Mouse (Mus musculus): Measurements from ENCODE around the gene Rhebl1. TPM values are rescaled to one million over a fixed set of nuclear protein-coding genes. Genes with fewer than 3 reads are reported as not detected.

Gene Rhebl1
- polyA plus RNA-seq, 1 experiment from 2014 or later: 9.5 TPM

DNA sequence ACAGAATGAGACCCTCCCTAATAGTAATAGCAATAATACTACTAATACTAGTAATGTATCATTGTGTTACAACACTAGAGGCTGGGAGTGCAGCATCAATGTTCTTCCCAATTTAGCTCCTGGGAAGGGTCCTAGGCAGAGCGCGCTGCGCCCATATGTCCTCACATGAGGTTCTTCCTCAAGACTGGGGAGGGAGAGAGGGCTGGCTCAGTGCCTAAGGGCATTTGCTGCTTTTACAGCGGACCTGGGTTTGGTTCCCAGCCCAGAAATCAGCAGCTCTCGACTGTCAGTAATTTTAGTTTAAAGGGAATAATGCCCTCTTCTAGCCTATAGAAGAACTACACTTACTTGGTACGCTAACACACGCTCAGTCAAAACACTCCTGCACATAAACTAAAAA lies 6.8 kb downstream of the Rhebl1 start:
- 76% methylated on average over 7 of the region's 7 CpGs for whole genome bisulfite sequencing
- peaks cover 15% of the 10 kb centered on the region for H3K27me3 ChIP-seq (replicated peaks; ENCODE audit: control insufficient read depth, insufficient read depth, low read length)

DNA sequence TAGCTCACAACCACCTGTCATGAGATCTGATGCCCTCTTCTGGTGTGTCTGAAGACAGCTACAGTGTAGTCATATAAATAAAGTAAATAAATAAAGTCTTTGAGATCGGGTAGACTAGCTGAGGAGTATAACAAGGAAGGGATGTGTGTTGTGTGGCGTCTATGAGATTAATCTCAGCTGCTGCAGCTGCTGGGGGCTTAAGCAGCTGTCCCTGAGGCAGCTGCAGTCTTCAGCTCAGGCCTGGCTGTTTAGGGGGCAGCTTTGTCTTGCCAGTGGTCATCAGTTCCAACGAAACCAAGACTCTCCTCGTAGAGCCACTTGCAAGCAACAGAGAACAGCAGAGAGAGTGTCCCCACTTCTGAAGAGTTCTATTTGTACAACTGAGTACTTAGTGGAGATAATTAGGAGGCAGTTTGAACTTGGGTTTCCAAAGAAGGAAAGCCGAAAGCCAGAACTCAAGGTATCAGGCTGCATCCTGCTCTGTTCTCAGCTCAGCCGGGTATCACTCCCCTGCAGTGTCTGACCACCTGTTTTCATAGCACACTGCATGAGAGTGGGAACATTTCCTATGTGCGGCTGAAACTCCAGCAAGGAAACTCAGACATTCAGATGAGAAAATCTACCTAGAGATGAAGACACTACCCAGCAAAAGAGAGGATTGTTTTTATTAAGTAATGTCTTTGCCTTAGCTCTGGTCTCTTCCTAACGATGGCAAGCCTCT lies 7.5 kb downstream of the Rhebl1 start:
- no peak for DNase-seq (ENCODE audit: low spot score)
- 57% methylated on average over 8 of the region's 8 CpGs for WGBS
- H3K36me3 ChIP-seq (ENCODE audit: control insufficient read depth, insufficient read depth, low read length): no peaks in the 10 kb centered on the region
- no peak overlapping the region for H3K4me2 ChIP-seq (ENCODE audit: low read length)
- H3K4me3 ChIP-seq (ENCODE audit: low read depth, low read length): no peak overlapping the region
- H3K9me3 ChIP-seq (ENCODE audit: control insufficient read depth, low read length): no peaks in the 10 kb centered on the region
- H3K27me3 ChIP-seq (replicated peaks; ENCODE audit: control insufficient read depth, insufficient read depth, low read length): peaks cover 10% of the 10 kb centered on the region
- H3K4me1 ChIP-seq (replicated peaks; ENCODE audit: control insufficient read depth, insufficient read depth, low read length): no peaks in the 10 kb centered on the region
- ATAC-seq (replicated peaks; ENCODE audit: low FRiP score, low TSS enrichment, low read depth): no peak
- H3K9ac ChIP-seq (ENCODE audit: low read length): no peak overlapping the region
- no peak overlapping the region for H3K27ac ChIP-seq (ENCODE audit: low read depth)

More for the DNA sequence above, 6.8 kb downstream of the Rhebl1 start:
- no peak overlapping the region for H3K27ac ChIP-seq (ENCODE audit: low read depth)
- DNase-seq (ENCODE audit: low spot score) (no peak), ATAC-seq (replicated peaks; ENCODE audit: low FRiP score, low TSS enrichment, low read depth) (no peak)
- no peaks in the 10 kb centered on the region for H3K9me3 ChIP-seq (ENCODE audit: control insufficient read depth, low read length)
- H3K4me2 ChIP-seq (ENCODE audit: low read length): no peak overlapping the region
- no peaks in the 10 kb centered on the region for H3K36me3 ChIP-seq (ENCODE audit: control insufficient read depth, insufficient read depth, low read length)
- no peak overlapping the region for H3K9ac ChIP-seq (ENCODE audit: low read length)
- no peak overlapping the region for H3K4me3 ChIP-seq (ENCODE audit: low read depth, low read length)
- H3K4me1 ChIP-seq (replicated peaks; ENCODE audit: control insufficient read depth, insufficient read depth, low read length): no peaks in the 10 kb centered on the region

DNA sequence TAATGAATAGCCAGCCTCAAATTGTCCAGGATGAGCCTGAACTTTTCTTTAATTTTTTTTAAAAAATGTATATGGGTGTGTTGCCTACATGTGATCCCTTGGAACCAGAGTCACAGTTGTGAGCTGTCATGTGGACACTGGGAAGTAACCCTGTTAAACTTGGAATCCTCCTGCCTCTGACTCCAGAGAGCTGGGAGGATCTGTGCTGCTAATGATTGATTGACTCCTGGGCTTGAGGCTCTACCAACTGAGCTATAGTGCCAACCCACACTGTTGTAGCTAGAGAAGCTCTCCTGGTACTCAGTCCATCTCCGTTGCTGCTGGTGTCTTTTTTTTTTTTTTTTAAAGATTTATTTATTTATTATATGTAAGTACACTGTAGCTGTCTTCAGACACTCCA lies 10.2 kb downstream of the Rhebl1 start:
- H3K4me3 ChIP-seq (ENCODE audit: low read depth, low read length): no peak overlapping the region
- H3K4me1 ChIP-seq (replicated peaks; ENCODE audit: control insufficient read depth, insufficient read depth, low read length): peaks cover 6% of the 10 kb centered on the region
- no peak overlapping the region for H3K9ac ChIP-seq (ENCODE audit: low read length)
- 71% methylated on average over 1 of the region's 1 CpGs for whole genome bisulfite sequencing
- no peaks in the 10 kb centered on the region for H3K36me3 ChIP-seq (ENCODE audit: control insufficient read depth, insufficient read depth, low read length)
- no peaks in the 10 kb centered on the region for H3K27me3 ChIP-seq (replicated peaks; ENCODE audit: control insufficient read depth, insufficient read depth, low read length)
- H3K4me2 ChIP-seq (ENCODE audit: low read length): no peak overlapping the region
- no peak for ATAC-seq (replicated peaks; ENCODE audit: low FRiP score, low TSS enrichment, low read depth)
- no peak for DNase-seq (ENCODE audit: low spot score)
- no peaks in the 10 kb centered on the region for H3K9me3 ChIP-seq (ENCODE audit: control insufficient read depth, low read length)
- H3K27ac ChIP-seq (ENCODE audit: low read depth): no peak overlapping the region

DNA sequence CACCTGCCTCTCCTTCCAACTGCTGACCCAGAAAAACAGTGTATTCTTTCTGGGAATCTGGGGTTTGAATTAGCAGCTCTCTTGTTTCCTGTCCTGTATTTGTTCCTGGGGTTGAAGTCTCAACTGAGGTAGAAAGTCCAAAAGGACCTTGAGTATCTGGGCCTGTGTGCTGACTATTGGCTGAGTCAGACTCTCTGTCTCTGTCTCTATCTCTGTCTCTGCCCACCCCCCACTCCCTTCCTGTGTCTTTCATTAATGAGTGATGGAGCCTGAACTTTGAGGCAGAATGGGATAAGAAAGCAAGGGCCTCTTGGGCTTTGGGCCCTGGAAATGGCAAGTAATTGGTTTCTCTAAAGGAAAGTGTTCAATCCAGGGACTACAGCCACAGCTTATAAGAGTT lies 10.7 kb downstream of the Rhebl1 start:
- no peaks in the 10 kb centered on the region for H3K9me3 ChIP-seq (ENCODE audit: control insufficient read depth, low read length)
- ATAC-seq (replicated peaks; ENCODE audit: low FRiP score, low TSS enrichment, low read depth): no peak

DNA sequence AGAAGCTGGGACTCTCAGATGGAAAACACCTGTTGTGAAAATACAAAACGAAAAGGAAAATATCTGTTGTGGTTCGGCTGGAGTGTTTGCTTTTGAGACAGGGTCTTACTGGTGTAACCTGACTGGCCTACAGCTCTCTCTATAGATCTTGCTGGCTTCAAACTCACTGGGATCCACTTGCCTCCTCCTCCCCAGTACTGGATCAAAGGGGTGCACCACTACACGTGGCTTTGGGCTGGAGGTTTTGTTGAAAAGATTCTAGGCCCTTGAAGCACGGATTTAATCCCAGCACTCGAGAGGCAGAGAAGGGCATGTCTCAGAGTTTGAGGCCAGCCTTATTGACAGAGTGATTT lies 12.7 kb downstream of the Rhebl1 start:
- ATAC-seq (replicated peaks; ENCODE audit: low FRiP score, low TSS enrichment, low read depth) (peak; percentile 32; the same call in 1 of the 2 replicates), DNase-seq (ENCODE audit: low spot score) (no peak)
- Histone ChIP-seq H3K9me3 (ENCODE audit: control insufficient read depth, low read length) (no peaks in the 10 kb centered on the region), H3K9ac (ENCODE audit: low read length) (peak overlapping the region; percentile 53; the same call in 1 of the 2 replicates), H3K27ac (ENCODE audit: low read depth) (peak overlapping the region; percentile 52; the same call in 1 of the 2 replicates), H3K4me1 (replicated peaks; ENCODE audit: control insufficient read depth, insufficient read depth, low read length) (peaks cover 6% of the 10 kb centered on the region), H3K27me3 (replicated peaks; ENCODE audit: control insufficient read depth, insufficient read depth, low read length) (no peaks in the 10 kb centered on the region), H3K4me2 (ENCODE audit: low read length) (peak overlapping the region; percentile 97), H3K36me3 (ENCODE audit: control insufficient read depth, insufficient read depth, low read length) (peaks cover 4% of the 10 kb centered on the region; the same call in 1 of the 2 replicates), H3K4me3 (ENCODE audit: low read depth, low read length) (peak overlapping the region; percentile 74)
- 16% methylated on average over 5 of the region's 5 CpGs for WGBS

More for the DNA sequence above, 10.7 kb downstream of the Rhebl1 start:
- H3K36me3 ChIP-seq (ENCODE audit: control insufficient read depth, insufficient read depth, low read length): no peaks in the 10 kb centered on the region
- H3K4me2 ChIP-seq (ENCODE audit: low read length): no peak overlapping the region
- DNase-seq (ENCODE audit: low spot score): no peak
- H3K9ac ChIP-seq (ENCODE audit: low read length): no peak overlapping the region
- peaks cover 6% of the 10 kb centered on the region for H3K4me1 ChIP-seq (replicated peaks; ENCODE audit: control insufficient read depth, insufficient read depth, low read length)
- H3K27me3 ChIP-seq (replicated peaks; ENCODE audit: control insufficient read depth, insufficient read depth, low read length): no peaks in the 10 kb centered on the region
- H3K4me3 ChIP-seq (ENCODE audit: low read depth, low read length): no peak overlapping the region
- no peak overlapping the region for H3K27ac ChIP-seq (ENCODE audit: low read depth)

DNA sequence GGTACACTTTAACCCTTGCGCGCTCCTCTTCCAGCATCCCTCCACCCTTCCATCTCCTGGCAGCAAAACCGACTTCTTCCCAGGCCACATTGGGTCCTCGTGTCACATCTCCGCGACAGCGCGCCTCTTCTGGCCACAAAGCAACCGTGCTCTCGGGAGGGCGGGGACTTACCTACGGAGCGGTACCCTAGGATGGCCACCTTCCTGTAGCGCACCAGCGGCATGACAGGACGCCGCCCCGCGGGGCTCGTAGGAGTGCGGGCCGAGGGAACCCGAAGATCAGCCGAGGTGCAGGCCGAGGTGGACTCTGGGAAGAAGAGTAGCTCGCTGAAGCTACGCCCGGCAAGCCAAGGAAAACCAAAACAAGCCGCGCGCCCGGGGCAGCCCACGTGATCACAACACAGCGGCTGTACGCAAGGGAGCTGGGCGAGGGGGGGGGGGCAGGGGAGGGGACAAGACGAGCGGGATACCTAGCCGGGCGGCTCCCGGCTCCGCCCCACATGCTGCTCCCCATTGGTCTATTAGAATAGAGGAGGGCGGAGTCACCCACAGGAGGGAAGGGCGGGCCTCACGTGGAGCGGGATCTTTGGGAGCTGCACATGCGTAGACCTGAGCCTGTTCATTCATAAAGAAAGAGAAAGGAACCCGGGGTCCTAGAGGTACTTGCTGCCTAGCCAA lies 13.2 kb downstream of the Rhebl1 start:
- Histone ChIP-seq H3K27ac (ENCODE audit: low read depth) (peak overlapping the region; percentile 71), H3K4me2 (ENCODE audit: low read length) (peak overlapping the region; percentile 97), H3K4me3 (ENCODE audit: low read depth, low read length) (peak overlapping the region; percentile 74), H3K9me3 (ENCODE audit: control insufficient read depth, low read length) (no peaks in the 10 kb centered on the region), H3K36me3 (ENCODE audit: control insufficient read depth, insufficient read depth, low read length) (peaks cover 4% of the 10 kb centered on the region; the same call in 1 of the 2 replicates), H3K27me3 (replicated peaks; ENCODE audit: control insufficient read depth, insufficient read depth, low read length) (no peaks in the 10 kb centered on the region), H3K9ac (ENCODE audit: low read length) (peak overlapping the region; percentile 53), H3K4me1 (replicated peaks; ENCODE audit: control insufficient read depth, insufficient read depth, low read length) (peaks cover 6% of the 10 kb centered on the region)
- DNase-seq (ENCODE audit: low spot score): peak; percentile 93
- under 1% methylated on average over 47 of the region's 48 CpGs for WGBS
- ATAC-seq (replicated peaks; ENCODE audit: low FRiP score, low TSS enrichment, low read depth): peak; percentile 96

DNA sequence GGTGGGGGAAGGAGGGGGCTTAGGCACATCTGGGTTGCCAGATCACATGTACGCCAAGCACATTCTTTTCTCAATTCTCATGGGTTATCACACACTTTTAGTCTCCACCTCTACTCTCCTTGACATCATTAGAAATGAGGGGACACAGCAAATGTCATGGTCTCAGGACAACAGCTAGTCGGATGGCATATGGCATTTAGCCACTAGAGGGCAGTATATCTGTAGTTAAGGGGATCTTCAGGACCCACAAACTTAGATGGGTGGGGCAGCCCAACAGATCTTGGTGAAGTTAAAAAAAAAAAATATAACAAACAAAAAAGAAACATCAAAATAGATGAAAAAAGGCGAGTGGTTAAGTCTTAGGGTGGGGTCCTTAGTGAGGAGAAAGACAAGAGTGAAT lies 17.0 kb downstream of the Rhebl1 start:
- H3K4me2 ChIP-seq (ENCODE audit: low read length): no peak overlapping the region
- H3K9ac ChIP-seq (ENCODE audit: low read length): no peak overlapping the region
- peaks cover 4% of the 10 kb centered on the region; the same call in 1 of the 2 replicates for H3K36me3 ChIP-seq (ENCODE audit: control insufficient read depth, insufficient read depth, low read length)
- H3K4me1 ChIP-seq (replicated peaks; ENCODE audit: control insufficient read depth, insufficient read depth, low read length): peaks cover 6% of the 10 kb centered on the region
- ATAC-seq (replicated peaks; ENCODE audit: low FRiP score, low TSS enrichment, low read depth) (no peak), DNase-seq (ENCODE audit: low spot score) (peak; percentile 72)
- H3K9me3 ChIP-seq (ENCODE audit: control insufficient read depth, low read length): no peaks in the 10 kb centered on the region
- no peaks in the 10 kb centered on the region for H3K27me3 ChIP-seq (replicated peaks; ENCODE audit: control insufficient read depth, insufficient read depth, low read length)
- H3K27ac ChIP-seq (ENCODE audit: low read depth): no peak overlapping the region
- WGBS: 13% methylated on average over 3 of the region's 3 CpGs
- no peak overlapping the region for H3K4me3 ChIP-seq (ENCODE audit: low read depth, low read length)

DNA sequence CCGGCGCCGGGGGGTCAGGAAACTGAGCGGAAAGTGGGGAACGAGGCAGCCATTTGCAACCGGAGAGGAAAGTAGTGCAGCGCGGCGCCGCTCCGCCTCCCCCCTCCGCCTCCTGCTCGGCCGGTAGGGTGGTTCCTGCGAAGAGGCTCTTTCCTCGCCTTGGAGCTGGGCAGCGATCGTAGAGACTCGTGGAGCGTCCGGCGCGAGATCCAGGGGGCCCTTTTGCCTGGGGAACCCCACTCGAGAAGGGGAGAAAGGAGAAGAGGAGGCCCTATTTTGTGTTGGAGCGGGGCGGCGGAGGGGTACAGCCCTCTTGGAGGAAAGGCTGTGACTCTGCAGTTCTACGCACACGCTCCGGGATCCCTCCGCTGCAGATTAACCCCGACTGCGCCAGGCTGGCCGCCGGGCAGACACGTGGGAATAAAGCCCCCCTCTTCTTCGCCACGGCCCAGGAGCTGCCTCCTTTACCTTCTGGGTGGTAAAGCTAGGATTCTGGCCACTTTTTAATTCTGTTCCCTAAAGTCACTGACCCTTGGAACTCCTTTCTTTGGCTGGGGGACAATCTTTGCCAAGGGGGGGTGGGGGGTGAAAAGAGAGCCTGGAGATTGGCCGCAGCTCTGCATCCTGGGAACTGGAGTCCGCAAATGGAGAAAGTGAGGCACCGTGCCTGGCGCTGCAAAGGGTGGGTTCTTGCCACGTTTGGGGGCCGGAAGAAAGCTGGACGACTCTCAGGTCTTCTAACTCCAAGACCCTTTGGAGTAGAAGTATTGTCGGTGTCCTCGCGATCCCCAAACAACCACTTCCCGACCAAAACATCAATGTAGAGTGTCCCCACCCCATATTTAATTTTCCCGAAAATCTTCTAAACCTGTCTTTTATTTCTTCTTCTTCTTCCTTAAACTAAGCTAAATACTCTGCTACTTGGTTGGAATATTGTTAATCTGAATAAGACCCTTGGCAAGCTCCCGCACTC lies 22.1 kb downstream of the Rhebl1 start:
- Histone ChIP-seq H3K9ac (ENCODE audit: low read length) (peak overlapping the region; percentile 99), H3K9me3 (ENCODE audit: control insufficient read depth, low read length) (no peaks in the 10 kb centered on the region), H3K36me3 (ENCODE audit: control insufficient read depth, insufficient read depth, low read length) (no peaks in the 10 kb centered on the region), H3K4me1 (replicated peaks; ENCODE audit: control insufficient read depth, insufficient read depth, low read length) (peaks cover 26% of the 10 kb centered on the region), H3K27me3 (replicated peaks; ENCODE audit: control insufficient read depth, insufficient read depth, low read length) (no peaks in the 10 kb centered on the region), H3K4me3 (ENCODE audit: low read depth, low read length) (peak overlapping the region; percentile 99), H3K4me2 (ENCODE audit: low read length) (peak overlapping the region; percentile 99), H3K27ac (ENCODE audit: low read depth) (peak overlapping the region; percentile 98)
- peak; percentile 98 for DNase-seq (ENCODE audit: low spot score)
- ATAC-seq (replicated peaks; ENCODE audit: low FRiP score, low TSS enrichment, low read depth): peak; percentile 88
- WGBS: 1% methylated on average over 50 of the region's 51 CpGs

Data from intestine, embryonic 14.5 days (tissue).